7 mouse cellular contexts compared by ENCODE assay signal in the genomic region with DNA sequence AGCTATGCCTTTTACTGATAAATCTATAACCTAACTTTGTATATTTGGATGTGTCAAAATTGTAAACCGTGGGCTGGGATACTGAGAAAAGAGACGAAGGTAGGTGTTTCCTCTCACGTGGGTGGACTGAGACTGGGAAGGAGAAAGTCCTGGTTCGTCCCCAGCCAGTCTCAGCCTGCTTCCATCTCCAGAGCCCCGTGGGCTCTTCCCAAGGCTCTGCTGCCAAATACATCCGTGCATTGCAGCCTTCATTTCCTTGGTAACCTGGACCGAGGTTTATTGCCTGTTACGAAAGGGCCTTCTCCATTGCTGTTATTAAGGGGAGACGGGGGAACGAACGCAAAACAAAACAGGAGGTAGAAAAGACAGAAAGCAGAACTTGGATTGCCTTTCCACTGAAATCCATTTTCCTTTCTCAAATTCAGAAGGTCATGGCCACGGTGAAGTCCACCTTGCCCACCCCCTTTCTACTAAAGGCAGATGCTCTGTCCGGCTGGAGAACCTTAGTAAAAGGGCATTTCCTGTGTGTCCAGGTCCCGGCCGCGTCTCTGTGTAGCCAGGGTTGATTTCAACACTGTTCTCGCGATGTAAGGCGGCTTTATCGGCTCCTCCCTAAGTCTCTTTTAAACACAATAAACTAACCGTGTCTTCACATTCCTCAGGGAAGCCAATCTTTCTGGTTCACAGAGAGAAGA.
DNase-seq lines count a peak whose midpoint lies in the region; TF ChIP-seq lines count a peak whose summit lies in the region.

No protein-coding gene starts in this region.

- no peak for TF ChIP-seq CTCF in heart, adult 2 months (IDR thresholded peaks at IDR 0.05)

- intact Hi-C loops in heart, adult 2 months (cut with DNase I), result loop anchor here (2.0 to 10.0 kb wide), 2 partner anchors 202 to 256 kb away; a partner anchor contains a TSS

- H3K9ac ChIP-seq in heart, adult 2 months (ENCODE audit: low read depth, low read length), result peak overlapping the region; percentile 62

- H3K27ac ChIP-seq in heart, adult 2 months, result peak overlapping the region; percentile 20

- DNase-seq in urinary bladder, postnatal 25 days (ENCODE audit: low spot score), result peak; percentile 26
- DNase-seq in urinary bladder, adult 2 months (ENCODE audit: low spot score), result no peak
- DNase-seq in heart, adult 2 months, result peak; percentile 40 to 51
- DNase-seq in kidney, postnatal 10 days, result peak; percentile 66
- no peak for DNase-seq in adipocyte (ENCODE audit: low spot score)
- no peak for DNase-seq in right cerebral cortex, postnatal 36 days (ENCODE audit: low spot score in 2 of 2)

- no peak for TF ChIP-seq EP300 in heart, adult 2 months (IDR thresholded peaks at IDR 0.05; ENCODE audit: insufficient read depth, low read depth, low read length)

- WGBS in heart, adult 2 months, result 31% methylated on average over 21 of the region's 21 CpGs

- peak; percentile 57; the same call in 1 of the 2 replicates for TF ChIP-seq POLR2A in heart, adult 2 months (IDR thresholded peaks at IDR 0.05; ENCODE audit: insufficient read depth, low read depth, low read length)

- no peaks in the 10 kb centered on the region for H3K79me2 ChIP-seq in heart, adult 2 months (replicated peaks; ENCODE audit: control insufficient read depth, insufficient read depth, low read length)

- no peaks in the 10 kb centered on the region for H3K27me3 ChIP-seq in heart, adult 2 months (ENCODE audit: control insufficient read depth, insufficient read depth, low read length)
- H3K27me3 ChIP-seq in megakaryocyte, embryonic 14.5 days (replicated peaks), result no peaks in the 10 kb centered on the region

- no peaks in the 10 kb centered on the region; the same call in 1 of the 2 replicates for H3K4me1 ChIP-seq in heart, adult 2 months (ENCODE audit: control insufficient read depth, insufficient read depth, low read length)
- H3K4me1 ChIP-seq in megakaryocyte, embryonic 14.5 days, result peaks cover under 1% of the 10 kb centered on the region

- no peaks in the 10 kb centered on the region for H3K36me3 ChIP-seq in heart, adult 2 months (ENCODE audit: control insufficient read depth, insufficient read depth, low read length)
- H3K36me3 ChIP-seq in megakaryocyte, embryonic 14.5 days (replicated peaks; ENCODE audit: low read length), result no peaks in the 10 kb centered on the region

- peak overlapping the region; percentile 32 for H3K4me3 ChIP-seq in heart, adult 2 months
- H3K4me3 ChIP-seq in megakaryocyte, embryonic 14.5 days (replicated peaks), result peak overlapping the region; percentile 88

- no peaks in the 10 kb centered on the region for H3K9me3 ChIP-seq in megakaryocyte, embryonic 14.5 days

Comparison
In these comparisons a context has a peak if more than half of its experiments do, and no peak if none do; other contexts are left out.
1. DNase-seq: peak in urinary bladder, postnatal 25 days (single experiment), heart, adult 2 months (2 of 2) and kidney, postnatal 10 days (single experiment); none in urinary bladder, adult 2 months (single experiment), adipocyte (single experiment) and right cerebral cortex, postnatal 36 days (0 of 2).